Mouse (Mus musculus) small intestine, adult 2 months (tissue): Measurements from ENCODE around the gene Camkk1. TPM values are rescaled to one million over a fixed set of nuclear protein-coding genes. Genes with fewer than 3 reads are reported as not detected.

ENCODE experiments used
- H3K27ac ChIP-seq: fragments of 200-500 bp; 2 replicates; pipeline ENCODE4 v1.5.1; 2012; ENCODE audit warnings: low read depth, low read length, control low read depth, inconsistent platforms; ENCODE audit not compliant: insufficient read depth
- H3K27me3 ChIP-seq: fragments of 200-500 bp; 2 replicates; pipeline ENCODE4 v1.6.1; 2012; ENCODE audit warnings: mild to moderate bottlenecking, moderate library complexity, low read length, inconsistent platforms; ENCODE audit not compliant: control insufficient read depth, insufficient read depth
- H3K36me3 ChIP-seq: fragments of 200-500 bp; 2 replicates; pipeline ENCODE4 v1.6.1; 2012; ENCODE audit warnings: mild to moderate bottlenecking, low read length, control low read depth, inconsistent platforms; ENCODE audit not compliant: control insufficient read depth, insufficient read depth
- H3K4me1 ChIP-seq: fragments of 200-500 bp; 2 replicates; pipeline ENCODE4 v1.6.1; 2012; ENCODE audit warnings: low read length, inconsistent platforms, mixed read lengths; ENCODE audit not compliant: control insufficient read depth, insufficient read depth, insufficient read length
- H3K4me3 ChIP-seq: fragments of 200-500 bp; 2 replicates; pipeline ENCODE4 v1.5.1; 2012; ENCODE audit warnings: low read depth, mild to moderate bottlenecking, control low read depth, inconsistent platforms, low read length, moderate library complexity
- CTCF ChIP-seq: fragments of 200-500 bp; IDR thresholded peaks from 2 replicates; pipeline ENCODE4 v1.5.1; 2012; ENCODE audit warnings: low read depth, mild to moderate bottlenecking, control low read depth, inconsistent platforms, low read length, moderate library complexity, mixed read lengths; ENCODE audit not compliant: insufficient replicate concordance, insufficient read length; ENCODE audit errors: extremely low read depth
- POLR2A ChIP-seq: fragments of 200-500 bp; IDR thresholded peaks from 2 replicates; pipeline ENCODE4 v1.6.1; 2012; ENCODE audit warnings: low read depth, mild to moderate bottlenecking, control low read depth, inconsistent platforms, low read length, moderate library complexity
- WGBS: fragments of 180-500 bp; shearing (Covaris S2); methylation state at CpG from one replicate; pipeline ENCODE4 v1.1.7; 2018; 5-methylcytosine and 5-hydroxymethylcytosine counted together
- polyA plus RNA-seq: library from polyadenylated mRNA; depleted of rRNA; stranded (reverse); fragments of >200 nt; gene quantifications from 2 replicates; pipeline ENCODE4 v1.2.3, GENCODE M21; 2012

Camkk1 gene
- polyA plus RNA-seq, 1 experiment, result 2.0 TPM

DNA sequence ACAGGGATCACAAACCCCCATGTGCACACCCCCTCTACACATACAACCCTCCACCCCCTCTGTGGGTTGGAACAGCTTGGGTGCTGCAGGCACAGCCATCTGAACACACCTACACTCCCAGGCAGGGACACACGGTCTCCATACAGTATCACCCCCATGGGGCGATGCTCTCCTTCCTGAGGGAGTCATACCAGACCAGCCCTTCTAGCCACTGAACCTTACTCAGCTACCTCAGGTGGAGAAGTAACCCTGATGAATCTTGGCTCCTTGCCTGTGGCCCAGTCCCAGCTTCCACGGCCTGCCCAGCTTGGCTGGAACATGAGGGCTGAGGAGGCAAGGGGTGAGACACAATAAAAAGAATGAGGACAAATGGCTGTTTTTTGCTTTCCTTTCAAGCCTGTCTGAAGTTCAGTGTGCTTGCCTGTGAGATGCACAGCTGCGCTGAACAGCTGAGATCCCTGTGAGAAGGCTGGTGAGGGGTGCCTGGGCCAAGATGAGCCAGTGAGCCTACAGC, 3.9 kb upstream of the Camkk1 start:
- Histone ChIP-seq H3K27me3 (no peaks in the 10 kb centered on the region), H3K27ac (no peak overlapping the region), H3K4me3 (no peak overlapping the region)

DNA sequence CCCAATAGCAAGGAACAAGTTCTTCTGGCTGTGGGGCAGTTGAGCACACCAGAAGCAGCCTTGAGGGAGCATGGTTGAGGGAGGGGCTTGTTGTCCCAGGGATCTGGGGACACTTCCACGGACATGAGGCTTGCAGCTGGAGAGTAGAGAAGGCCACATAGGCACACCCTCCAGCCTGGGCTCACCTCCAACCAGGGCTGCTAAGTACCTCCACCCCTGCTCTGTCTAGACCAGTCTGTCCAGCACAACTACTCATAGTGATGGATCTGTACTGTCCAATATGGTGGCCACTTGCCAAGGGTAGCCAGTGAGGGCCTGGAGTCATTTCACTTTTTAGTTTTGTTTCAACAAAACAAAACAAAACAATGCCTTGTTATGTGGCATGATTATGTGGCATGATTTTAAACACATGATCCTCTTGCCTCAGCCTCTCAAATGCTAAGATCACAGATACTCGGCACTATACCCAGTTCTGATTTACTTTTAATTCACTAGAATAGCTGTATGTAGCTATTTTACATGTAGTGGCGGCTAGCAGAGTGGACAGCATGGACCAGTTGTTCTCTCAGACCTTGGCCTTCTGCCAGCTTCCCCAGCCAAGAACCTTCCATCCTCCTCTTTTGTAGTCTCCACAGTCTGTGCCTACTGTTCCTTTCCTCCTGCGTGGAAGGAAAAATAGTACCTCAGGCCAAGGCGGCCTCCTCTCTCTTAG, 3.3 kb upstream of the Camkk1 start:
- Histone ChIP-seq H3K36me3 (no peaks in the 10 kb centered on the region), H3K4me1 (peaks cover 7% of the 10 kb centered on the region), H3K4me3 (no peak overlapping the region), H3K27ac (no peak overlapping the region), H3K27me3 (no peaks in the 10 kb centered on the region)
- TF ChIP-seq CTCF, result no peak
- TF ChIP-seq POLR2A, result no peak
- 68% methylated on average over 5 of the region's 5 CpGs for WGBS

More for the DNA sequence above, 3.9 kb upstream of the Camkk1 start:
- no peaks in the 10 kb centered on the region for H3K36me3 ChIP-seq
- peaks cover 7% of the 10 kb centered on the region for H3K4me1 ChIP-seq
- WGBS, result 72% methylated on average over 4 of the region's 4 CpGs
- TF ChIP-seq CTCF (no peak), POLR2A (no peak)

DNA sequence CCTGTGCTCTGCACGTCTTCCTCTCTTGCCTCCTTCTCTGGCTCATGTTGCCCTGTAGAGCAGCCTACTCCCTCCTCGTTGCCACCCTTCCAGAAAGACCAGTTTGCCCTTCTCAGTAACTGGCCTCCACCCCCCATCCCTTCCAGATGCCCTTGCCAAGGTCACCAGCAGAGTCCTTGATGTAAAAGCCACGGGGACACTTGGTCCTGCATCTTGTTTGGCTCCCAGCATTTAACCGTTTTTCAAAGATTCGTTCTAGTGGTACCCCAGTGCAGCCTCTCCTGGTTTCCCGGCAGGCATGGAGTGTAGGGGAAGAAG, 2.7 kb upstream of the Camkk1 start:
- Histone ChIP-seq H3K36me3 (no peaks in the 10 kb centered on the region), H3K4me3 (no peak overlapping the region), H3K27ac (no peak overlapping the region), H3K27me3 (no peaks in the 10 kb centered on the region), H3K4me1 (peaks cover 7% of the 10 kb centered on the region)
- TF ChIP-seq CTCF, result no peak
- no peak for TF ChIP-seq POLR2A
- 65% methylated on average over 6 of the region's 6 CpGs for WGBS

DNA sequence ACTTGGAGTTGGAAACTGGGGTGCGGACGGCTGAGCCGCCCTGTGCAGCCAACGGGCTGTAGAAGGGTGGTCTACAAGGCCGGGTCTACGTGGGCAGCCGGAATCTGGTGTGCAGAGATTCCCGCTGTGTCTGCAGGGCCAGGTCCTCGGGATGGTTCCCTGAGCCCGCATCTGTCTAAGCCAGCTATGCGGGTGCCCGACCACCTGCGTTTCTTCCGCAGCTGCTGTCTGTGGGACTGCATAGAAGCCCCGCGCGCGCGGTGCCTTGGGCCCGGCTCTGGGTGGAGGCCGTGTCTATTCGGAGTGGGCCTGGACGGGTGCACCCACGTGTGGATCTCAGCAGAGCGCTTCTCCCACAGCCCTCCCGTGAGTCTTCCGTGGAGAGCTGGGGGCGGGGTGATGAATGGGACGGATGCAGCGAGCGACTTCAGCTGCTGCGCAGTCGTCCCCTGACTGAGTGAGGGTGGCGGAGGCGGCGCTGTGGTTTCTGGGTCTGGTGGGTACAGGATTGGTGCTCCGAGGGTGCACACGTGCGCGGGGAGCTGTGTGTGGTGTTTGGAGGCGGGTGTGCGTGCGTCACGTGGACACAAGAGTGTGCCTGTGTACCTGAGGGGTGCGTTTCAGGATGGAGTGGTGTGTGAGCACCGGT, 463 bp downstream of the Camkk1 start:
- WGBS, result 2% methylated on average over 46 of the region's 46 CpGs
- no peaks in the 10 kb centered on the region for H3K27me3 ChIP-seq
- H3K4me1 ChIP-seq, result peaks cover 9% of the 10 kb centered on the region
- H3K27ac ChIP-seq, result no peak overlapping the region
- peak overlapping the region; percentile 73 for H3K4me3 ChIP-seq
- H3K36me3 ChIP-seq, result no peaks in the 10 kb centered on the region
- TF ChIP-seq POLR2A, result 0 out of 2 replicates have a peak, but pooled peaks have one; percentile 20
- no peak for TF ChIP-seq CTCF

DNA sequence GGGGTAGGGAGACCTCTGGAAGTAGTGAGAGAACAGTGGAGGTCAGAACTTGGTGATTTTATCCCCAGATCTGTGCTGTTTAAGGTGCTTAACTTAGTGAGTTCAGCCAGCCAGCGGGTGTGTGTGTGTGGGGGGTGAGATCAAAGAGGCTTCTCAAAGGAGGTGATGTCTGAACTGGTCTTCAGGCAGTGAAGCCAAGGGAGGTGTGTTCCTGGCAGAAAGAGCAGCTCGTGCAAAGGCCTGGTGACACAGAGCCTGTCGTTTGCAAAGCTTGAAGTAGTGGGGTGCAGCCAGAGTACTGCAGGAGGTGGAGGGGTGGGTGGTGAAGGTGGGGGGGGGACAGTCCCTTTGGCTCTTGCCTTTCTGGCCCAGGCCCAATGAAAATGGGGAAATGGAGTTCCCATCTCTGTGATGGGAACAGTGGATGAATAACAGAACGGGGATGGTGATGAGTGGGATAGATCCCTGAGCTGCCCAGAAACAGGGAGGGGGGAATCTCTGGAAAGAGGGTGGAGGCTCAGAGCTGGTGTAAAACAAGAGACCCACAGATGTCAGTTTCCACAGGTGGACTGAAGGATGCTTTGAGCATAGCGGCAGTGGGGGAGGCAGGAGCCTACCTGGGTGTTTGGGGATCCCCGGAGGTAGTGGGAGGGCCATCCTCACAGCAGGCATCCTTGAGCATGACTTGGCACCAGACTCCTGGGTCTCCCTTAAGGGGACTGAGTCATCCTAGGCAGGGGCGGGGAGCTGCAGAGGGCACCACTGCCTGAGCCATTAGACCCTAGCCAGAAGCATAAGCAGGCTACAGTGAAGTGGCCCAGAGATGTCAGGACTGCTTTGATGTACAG, 2.4 kb downstream of the Camkk1 start:
- no peak overlapping the region for H3K27ac ChIP-seq
- no peak for TF ChIP-seq CTCF
- WGBS, result 66% methylated on average over 7 of the region's 7 CpGs

DNA sequence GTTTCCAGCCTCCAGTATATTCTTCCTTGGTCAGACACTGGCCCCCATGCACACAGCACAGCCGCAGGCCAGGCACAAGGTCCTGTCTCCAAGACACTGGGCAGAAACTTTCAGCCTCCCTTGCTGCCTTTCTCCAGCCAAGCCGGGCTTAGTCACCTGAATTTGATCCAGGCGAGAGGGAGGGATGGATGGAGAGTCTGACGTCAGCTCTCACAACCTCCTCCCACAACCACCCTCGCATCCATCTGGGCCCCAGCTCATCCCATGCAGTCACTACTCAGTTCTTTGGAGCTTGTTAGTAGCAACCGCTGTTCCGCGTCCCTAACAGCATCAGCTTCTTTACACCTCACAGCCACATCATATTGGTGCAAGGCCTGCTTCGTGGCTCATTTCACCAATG, 4.3 kb downstream of the Camkk1 start:
- 71% methylated on average over 9 of the region's 9 CpGs for WGBS
- H3K4me1 ChIP-seq, result peaks cover 15% of the 10 kb centered on the region
- TF ChIP-seq POLR2A, result no peak
- TF ChIP-seq CTCF, result no peak
- no peak overlapping the region for H3K4me3 ChIP-seq
- H3K27me3 ChIP-seq, result no peaks in the 10 kb centered on the region
- peak overlapping the region; percentile 58; the same call in 1 of the 2 replicates for H3K27ac ChIP-seq
- H3K36me3 ChIP-seq, result no peaks in the 10 kb centered on the region

More for the DNA sequence above, 2.4 kb downstream of the Camkk1 start:
- Histone ChIP-seq H3K4me3 (no peak overlapping the region), H3K36me3 (no peaks in the 10 kb centered on the region), H3K4me1 (peaks cover 15% of the 10 kb centered on the region), H3K27me3 (no peaks in the 10 kb centered on the region)

DNA sequence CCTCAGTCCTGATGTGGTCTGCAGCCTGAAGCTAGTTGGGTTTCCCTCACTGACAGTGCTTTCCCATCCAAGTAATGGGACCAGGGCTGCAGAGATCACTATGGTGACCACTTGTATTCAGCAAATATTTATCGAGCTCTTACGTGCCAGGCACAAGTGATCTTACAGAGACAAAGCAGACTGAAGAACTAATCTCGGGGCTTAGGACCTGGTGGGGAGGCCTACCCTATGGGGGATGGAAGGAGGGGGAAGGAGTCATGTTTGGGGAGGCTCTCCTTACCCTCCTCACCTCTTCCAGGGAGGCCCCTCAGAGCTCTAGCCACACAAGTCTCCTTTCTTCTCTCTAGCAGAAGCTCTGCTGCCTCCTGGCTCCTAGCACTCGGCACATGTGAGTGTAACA, 5.0 kb downstream of the Camkk1 start:
- H3K36me3 ChIP-seq, result no peaks in the 10 kb centered on the region
- 51% methylated on average over 4 of the region's 4 CpGs for WGBS
- no peak overlapping the region for H3K4me3 ChIP-seq
- no peak for TF ChIP-seq CTCF
- TF ChIP-seq POLR2A, result no peak
- no peaks in the 10 kb centered on the region for H3K27me3 ChIP-seq
- peaks cover 15% of the 10 kb centered on the region for H3K4me1 ChIP-seq
- peak overlapping the region; percentile 58 for H3K27ac ChIP-seq
